Mouse (Mus musculus): Measurements from ENCODE around the gene Mmd2.

Gene Mmd2

DNA sequence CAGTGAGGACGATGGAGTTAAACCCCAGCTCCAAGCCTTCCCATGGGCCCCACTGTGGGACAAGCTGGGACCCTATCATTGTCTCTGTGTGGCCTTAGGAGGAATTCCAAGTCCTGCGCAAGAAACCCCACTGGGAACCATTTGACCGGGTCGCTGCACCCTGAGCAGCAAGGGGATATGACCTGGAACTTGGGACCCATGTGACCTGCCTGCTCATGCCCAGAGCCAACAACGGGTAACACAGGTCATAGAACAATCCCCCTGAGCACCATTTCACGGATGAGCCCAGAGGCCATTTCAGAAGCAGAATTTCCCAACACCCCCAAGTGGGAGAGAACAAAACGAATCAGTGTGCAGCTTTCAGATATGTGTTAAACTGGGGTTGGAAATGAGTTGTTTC, 4.2 kb downstream of the Mmd2 start:
- no peak for DNase-seq

DNA sequence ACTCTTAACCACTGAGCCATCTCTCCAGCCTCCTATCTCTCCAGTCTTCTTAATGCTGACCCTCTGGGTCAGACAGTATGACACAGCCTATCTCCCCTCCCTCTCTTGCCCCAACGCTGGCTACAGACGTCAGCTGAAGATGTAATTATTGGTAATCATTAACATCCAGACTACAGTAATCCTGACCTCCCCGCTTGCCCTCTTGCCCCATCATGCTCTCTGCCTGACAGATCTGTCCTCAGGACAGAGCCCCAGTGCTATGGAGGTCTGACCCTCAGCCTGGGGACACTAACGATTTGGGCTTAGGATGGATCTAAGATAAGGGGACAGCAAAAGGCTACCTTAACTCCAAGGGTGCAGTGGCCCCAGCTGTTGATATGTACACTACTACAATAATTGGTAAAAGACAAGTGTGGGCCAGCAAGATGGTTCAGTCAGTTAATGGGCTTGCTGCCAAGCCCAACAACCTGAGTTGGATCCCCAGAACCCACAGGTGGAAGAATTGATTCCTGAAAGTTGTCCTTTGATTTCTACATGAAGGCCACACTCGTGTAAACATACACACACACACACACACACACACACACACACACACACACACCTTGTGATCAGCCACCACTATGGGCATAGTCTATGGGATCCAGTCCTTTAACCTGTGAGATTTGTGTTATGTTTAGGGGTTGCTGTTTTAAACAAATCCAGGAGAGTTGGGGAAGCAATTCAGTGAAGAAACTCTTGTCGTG, 10.8 kb downstream of the Mmd2 start:
- peak; percentile 22 for DNase-seq

DNA sequence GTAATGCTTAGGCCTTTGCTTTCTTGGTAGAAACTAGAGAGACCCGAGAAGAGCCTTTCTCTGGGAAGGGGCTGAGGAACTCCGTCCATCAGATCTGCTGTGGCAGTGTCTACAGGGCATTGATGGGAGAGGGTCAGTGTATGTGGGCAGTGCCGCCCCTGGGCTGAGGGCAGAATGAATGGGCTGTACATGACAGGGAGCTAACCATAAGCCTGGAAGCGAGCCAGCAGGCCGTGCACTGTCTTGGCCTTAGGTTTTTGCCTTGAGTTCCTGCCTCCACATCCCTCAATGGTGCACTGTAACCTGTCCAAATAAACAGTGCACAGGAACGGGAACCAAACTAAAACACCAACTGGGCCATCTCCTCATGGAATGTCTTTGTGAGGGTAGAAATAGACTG, 11.9 kb downstream of the Mmd2 start:
- DNase-seq, result no peak

DNA sequence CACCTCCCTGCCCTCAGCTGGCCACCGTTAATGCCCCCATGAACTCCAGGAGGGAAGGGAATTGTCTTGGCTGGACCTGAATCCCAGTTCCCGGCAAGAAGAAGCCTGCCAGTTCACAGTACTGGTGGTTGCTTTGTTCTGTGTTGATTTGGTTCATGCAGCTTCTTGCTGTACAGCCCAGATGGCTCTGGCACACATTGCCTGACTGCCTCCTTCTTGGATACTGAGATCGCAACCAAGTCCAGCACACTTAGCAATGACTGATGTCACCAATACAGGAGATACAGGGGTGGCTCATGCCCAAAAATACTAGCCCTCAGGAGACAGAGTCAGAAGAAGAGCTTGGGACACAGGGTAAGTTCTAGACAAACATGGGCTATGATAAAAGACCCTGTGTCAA, 12.9 kb downstream of the Mmd2 start:
- no peak for DNase-seq

DNA sequence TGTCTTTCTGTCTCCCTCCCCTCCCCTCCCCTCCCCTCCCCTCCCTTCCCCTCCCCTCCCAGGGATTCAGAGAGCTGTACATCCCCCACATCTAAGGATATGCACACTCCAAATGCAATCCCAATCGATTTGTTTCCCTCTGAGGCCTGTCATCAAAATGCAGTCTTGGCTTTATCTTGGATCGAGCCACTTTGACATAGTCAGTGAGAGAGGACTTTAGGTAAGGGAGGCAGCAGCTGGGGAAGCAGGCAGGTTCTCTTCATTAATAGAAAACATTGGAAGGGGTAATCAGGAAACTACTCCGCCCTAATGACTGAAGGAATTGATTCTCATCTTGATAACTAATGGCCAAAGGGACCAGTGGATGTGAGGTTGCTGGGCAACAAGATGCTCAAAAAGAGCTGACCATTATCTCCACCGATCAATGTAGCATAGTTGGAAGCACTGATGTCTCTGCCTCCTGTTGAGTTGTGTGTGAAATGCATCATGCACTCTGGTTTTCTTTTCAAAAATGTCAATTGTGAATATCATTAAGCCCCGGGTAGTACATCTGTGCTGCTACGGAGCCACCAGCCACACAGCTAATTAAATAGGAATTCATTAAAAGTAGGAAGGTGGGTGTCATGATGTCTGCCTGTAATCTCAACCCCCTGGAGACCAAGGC, 17.5 kb downstream of the Mmd2 start:
- DNase-seq, result no peak

DNA sequence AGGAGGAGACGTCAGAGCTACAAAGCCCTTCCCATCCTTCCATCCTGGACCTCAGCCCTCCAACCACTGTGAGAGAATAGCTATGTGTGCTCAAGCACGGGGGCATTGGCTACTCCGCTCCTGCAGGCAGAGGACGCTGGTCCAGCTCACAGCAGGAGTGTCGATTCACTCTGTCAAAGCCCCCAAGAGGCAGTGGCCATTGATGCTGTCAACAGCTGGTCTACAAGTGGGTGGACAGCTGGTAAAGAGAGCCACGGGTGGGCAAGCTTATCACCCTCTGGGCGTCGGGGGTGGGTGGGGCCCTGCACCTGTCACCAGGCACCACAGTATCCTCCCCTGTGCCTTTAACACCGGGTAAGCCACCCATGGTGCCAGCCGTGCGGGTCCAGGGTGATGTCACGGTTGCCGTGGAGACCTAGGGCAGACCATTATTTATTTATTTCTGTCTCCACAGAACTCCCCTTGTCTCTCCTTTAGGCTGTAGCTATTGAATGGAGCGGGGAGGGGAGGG, 24.9 kb downstream of the Mmd2 start:
- DNase-seq, result no peak

DNA sequence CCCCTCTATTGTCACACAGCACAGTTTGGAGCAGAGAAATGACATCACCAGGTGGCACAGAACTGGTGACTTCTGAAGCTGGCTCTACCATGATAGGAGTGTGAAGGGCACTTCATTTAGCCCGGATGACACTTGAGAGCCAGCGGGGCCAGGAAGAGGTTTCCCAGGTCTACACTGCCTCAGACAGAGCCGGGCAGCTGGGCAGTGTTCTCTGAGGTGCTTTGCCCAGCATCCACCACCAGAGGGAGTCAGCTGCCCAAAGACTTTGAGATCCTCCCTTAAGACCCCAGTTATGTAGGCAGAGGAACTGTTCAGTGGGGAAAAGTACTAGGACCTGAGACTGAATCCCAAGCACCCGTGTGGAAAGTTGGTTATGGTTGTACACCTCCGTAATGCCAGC, 27.1 kb downstream of the Mmd2 start:
- peak; percentile 54 for DNase-seq

DNA sequence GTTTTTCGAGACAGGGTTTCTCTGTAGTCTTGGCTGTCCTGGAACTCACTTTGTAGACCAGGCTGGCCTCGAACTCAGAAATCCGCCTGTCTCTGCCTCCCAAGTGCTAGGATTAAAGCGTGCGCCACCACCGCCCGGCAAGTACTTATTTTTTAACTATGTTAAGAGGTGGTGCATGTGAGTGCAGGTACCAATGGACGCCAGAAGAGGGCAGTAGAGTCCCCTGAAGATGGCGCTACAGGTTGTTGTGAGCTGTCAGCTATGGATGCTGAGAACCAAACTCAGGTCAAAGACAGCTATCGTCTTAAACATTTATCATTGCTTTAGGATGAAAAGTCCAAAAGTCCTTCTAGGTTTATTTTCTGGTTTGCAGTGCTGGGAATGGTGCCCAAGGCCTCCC, 30.4 kb downstream of the Mmd2 start:
- no peak for DNase-seq

DNA sequence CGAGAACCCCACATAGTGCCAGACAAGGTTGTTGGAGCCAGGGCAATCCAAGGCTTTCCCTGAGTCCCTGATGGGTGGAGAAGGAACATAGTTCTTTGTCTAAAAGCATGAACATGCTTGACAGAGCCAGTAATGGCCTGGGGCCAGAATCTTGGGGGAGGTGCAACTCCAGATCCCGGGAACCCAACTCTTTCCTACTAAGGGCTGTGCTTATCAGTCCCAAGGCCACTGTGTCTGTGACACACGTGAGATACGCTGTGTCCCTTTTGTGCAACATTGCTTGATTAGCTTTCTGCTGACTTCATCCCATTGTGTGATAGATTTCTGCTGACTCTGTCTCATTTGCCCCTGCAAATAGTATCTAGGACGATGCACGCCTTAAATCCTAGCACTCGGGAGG, 31.8 kb downstream of the Mmd2 start:
- no peak for DNase-seq

DNA sequence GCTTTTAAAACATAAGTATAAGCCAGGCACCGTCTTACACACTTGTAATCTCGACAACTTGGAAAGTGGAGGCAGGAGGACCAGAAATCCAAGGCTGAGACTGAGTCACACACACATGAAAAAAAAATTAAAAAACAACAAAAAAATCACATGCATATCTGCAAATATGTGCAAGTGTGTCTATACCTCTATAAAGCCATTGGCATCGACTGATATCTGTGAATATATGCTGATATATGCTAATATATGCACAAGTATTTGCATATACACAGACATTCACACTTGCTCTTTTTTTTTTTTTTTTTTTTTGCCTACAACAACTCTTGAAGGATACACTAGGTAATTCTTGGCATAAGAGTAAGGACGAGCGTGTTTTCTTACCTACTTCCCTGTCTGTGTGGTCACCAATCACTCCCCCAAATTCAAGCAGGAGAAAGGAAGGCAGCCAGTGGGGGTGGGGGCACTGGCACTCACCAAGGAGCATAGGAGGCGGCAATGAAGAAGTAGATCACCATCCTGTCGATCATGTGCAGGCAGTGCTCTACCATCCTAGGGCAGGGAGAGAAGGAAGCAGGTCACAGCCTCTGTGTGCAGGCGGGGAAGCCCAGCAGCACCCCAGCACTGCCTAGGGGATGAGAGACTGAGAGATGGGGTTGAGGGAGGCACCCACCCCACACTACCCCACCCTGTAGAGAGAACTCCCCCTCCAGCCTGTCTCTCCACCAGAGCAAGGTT, 34.1 kb downstream of the Mmd2 start:
- DNase-seq, result no peak

DNA sequence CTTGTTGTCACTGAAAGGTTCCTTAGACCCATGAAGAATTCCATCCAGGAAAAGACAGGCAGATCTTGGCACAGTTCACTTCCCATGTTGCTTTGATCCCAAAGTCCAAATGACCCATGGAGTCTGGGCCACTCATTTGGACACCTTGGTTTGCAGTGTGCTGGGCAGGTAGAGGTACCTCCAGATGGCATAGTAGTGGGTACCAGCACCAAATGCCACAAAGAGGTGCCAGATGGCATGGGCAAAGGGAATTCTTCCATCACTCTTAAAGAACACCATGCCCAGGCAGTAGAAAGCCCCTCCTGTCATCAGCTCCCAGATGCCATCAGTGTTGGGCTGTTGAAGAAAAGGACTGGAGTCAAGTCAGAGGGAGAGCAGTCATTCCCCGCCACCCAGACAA, 44.0 kb downstream of the Mmd2 start:
- DNase-seq, result no peak

DNA sequence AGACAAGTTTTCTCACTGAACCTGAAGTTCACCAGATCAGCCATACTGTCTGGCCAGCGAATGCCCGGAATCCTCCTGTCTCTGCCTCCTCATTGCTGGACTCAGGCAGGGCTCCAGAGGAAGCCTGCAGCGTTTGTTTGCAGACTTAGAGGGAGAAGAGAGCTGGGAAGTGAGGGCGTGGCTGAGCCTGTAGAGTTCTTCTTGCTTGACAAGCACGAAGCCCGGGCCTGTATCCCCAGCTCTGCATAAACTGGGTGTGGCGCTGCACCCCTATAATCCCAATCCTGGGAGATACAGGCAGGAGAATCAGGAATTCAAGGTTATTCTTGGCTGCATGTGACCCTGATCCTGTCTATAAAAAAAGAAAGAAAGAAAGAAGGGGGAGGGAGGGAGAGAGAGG, 48.3 kb downstream of the Mmd2 start:
- DNase-seq, result no peak

DNA sequence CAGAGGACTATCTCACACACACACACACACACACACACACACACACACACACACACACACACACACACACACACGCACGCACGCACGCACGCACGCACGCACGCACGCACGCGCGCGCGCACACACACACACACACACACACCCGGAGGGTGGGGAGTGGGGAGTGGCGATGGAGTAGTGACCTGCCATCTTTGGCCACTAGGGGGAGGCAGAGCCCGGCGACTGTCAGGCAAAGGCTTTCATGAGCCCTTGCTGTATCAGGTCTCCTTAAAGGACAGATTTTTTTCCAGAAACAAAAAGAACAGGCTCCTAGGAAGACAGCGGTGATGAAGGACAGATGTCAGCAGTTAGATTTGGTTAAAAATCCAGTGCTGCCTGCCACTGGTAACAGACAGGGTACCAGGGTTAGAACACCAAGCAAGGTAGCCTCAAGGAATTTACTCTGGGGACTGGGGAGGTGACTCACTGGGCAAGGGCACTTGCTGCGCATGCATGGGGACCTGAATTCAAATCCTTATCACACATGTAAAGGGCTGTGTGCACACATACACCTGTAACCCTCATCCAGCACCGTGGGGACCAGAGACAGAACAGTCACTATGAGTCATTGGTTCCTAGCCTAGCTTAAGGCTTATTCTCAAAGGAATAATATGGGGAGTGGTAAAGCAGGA, 51.1 kb downstream of the Mmd2 start:
- DNase-seq, result peak; percentile 69

DNA sequence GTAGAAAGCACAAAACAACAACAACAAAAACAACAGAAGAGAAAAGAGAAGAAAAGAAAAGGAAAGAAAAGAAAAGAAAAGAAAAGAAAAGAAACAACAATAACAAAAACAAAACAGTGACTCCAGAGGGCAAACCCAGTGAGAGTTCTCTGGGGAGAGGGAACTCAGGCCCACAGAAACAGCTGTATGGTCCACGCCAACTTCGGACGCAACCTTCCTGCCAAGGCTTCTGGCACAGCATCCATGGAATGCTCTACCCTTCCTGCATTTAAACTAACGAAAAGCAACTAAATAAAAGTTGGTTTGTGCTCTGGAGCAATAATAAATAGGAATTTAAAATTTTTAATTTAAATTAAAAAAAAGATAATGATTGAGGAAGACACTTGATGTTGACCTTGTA, 51.9 kb downstream of the Mmd2 start:
- no peak for DNase-seq

DNA sequence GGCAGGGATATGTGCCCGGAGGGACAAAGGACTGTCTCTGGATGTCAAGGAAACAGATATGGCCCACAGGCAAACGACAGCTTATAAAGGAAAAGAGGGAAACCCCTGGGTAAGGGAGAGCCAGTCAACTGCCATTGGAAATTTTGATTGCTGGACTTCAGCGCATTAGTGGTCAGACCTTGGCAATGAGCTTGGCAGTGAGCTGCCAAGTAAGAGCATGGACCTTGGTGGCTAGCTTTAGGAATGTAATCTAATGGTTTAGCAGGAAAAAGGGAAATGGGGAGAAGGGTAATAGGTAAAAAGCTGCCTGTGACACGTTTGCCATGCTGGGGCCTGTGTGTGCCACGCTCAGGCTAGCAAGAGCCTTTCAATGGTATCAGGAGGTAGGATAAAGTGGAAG, 52.7 kb downstream of the Mmd2 start:
- no peak for DNase-seq

DNA sequence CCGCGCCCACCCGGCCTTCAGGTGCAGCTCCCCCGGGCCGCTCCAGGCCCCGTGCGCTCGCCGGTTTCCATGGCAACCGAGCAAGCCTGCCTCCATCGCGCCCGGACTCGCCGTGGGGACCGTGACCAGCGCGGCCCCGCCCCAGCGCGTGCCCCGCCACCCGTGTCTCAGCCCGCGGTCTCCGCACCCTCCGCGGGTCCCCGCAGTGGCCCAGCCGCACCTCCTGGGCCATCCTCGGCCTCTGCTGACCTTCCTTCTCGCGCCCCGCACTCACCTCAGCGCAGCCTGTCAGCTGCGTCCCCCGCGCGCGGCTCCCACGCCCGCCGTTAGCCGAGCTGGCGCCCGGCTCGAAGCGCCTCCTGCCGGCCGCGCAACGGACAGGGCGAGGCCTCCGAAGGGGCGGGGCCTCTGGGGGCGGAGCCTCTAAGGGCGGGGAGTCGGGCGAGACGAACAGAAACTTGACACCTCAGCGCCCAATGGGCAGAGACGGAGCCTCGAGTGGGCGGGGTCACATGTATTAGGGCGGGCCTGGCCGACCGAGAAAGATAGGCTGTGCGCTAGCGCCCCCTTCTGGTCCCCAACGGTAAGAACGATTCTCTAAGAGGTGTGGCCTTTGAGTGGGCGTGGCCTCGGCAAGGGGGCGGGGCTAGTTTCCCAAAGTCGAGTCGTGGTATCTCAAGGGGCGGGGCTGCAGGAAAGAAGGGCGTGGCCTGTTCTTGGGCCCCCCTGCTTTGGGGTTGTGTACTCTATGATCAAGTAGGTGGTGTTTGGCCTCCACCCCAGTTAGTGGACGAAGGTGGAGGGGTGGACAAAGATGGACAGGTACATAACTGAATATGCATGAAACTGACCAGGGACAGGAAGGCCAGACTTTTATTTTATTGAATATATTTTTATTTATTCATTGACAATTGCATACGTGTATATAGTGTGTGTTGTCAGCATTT, 57.6 kb downstream of the Mmd2 start, which contains the start of gene Radil:
Gene Radil, minus strand, starts transcription at position 393 of the 947 bp plus-strand sequence.
- peak; percentile 87 for DNase-seq

DNA sequence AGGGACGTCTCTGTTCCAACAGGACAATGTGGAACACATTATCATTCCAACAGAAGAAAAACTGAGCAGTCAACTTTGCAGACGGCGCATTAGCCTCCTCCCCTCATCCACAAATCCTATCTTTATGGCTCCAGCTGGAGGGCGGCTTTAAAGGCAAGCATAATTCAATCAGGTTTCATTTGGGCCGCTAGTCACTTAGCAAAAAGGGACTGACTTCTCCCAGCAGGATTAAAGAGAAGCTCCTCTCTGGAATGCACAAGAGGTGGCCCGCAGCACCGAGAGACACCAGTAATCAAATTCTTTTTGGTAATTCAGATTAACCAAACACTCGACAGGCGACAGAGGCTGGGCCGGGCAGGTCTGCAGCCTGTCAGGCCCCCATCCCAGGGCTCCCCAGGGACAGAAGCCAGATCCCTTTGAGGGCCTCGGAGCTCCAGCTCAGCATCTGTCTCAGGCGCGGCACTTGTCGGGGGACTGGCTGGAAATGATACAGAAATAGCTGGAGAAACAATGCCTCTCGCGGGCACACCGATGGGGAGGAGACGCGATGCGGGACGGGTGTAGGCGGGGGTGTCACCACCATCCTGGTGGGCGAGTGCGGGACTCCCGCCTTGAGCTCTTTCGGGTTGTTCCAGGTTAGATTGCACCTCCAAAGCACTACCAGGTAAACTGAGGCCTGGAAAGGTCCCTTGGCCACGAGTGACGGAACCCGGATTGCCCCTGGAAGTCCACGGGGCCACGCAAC, 58.5 kb downstream of the Mmd2 start:
- peak; percentile 10 for DNase-seq

DNA sequence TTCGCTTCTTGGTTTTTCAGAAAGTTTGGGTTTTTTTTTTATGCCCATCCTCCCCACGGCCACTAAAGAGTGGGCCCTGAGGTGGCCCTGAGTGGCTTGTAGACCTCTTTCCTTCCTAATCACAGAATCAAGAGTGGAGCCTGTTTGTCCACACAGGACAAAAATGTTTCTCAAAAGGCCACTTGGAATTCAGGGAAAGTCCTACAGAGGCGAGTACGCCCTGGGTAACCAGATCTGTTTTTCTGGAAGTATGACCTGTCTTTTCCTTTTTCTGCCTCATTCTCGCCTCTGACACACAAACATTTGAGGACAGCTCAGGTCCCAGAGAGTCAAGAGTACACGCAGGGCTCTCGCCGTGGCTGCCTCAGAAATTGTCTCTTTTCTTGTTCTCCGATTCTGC, 59.2 kb downstream of the Mmd2 start:
- DNase-seq, result no peak

DNA sequence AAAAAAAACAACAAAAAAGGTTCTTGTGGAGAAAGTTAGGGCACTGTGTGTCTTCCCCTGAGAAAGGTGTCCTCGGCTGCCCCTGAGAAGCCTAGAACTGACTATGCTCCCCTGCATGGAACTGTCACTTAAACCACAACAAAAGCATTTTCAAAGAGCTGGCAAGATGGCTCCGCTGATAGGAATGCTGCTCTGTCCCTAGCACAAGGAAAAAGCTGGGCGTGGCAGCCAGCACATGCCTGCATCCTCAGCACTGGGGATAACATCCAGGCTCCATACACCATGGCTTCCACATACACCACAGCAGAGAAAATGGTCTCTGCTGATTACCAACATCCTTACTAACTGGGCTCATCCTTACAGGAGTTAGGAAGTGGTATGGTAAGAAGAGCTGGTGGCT, 61.5 kb downstream of the Mmd2 start:
- no peak for DNase-seq

DNA sequence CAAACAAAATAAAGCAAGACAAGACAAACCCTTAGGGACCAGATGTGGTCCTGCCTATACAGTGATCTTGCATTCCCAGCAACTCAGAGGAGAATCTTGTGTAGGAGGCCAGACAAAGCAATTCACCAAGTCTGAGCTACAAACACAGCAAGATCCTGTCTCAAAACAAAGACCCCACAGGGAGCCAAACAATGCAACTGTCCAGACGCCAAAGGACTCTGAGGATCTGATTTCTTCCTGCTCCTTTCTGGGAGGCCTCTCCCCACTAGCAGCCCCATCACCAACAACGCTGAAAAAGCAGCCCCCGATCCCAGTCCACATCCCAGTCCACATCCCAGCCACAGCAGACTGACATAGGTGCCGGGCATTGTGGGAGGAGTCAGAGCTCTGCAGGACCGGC, 62.3 kb downstream of the Mmd2 start:
- no peak for DNase-seq
